Mouse (Mus musculus) mouse embryonic stem cell (cell line): Measurements from ENCODE around the gene Gimap1.

Source experiments
- in situ Hi-C, 2 experiments: fragments of 300-500 bp; cut with MboI; formaldehyde crosslinking; loops; 1 replicate in 1 of 2; 3 replicates in 1 of 2; pipeline ENCODE4 v1.14.3; 2019 to 2020; ENCODE audit warnings: low sequenced_read_pairs in 2 of 2, low pct_unique_long_range_greater_than_20kb in 1 of 2, mixed read lengths in 1 of 2; ENCODE audit not compliant: unreplicated experiment in 1 of 2

The Gimap1 gene

GRCm38 (mm10) chr6:48772030-48772429, 33.2 kb downstream of the Gimap1 start:
- in situ Hi-C loops = loop anchor here in 1 of 2 experiments (25.0 kb wide), 1 partner anchor 585 kb away; no protein-coding TSS in a partner anchor

GRCm38 (mm10) chr6:48784406-48784805, 45.6 kb downstream of the Gimap1 start:
- in situ Hi-C loops = no loop called here

GRCm38 (mm10) chr6:48785189-48785588, 46.3 kb downstream of the Gimap1 start:
- in situ Hi-C loops = no loop called here

- in situ Hi-C loops = no loop called here
Measured at GRCm38 (mm10) chr6:48785601-48786000, 46.7 kb downstream of the Gimap1 start.

GRCm38 (mm10) chr6:48787867-48788266, 49.0 kb downstream of the Gimap1 start:
- in situ Hi-C loops = no loop called here
